ENCODE assay signal across 11 mouse cellular contexts in genomic region chr4:129951359-129951821, GRCm38 (mm10). TPM values are rescaled to one million over a fixed set of nuclear protein-coding genes. Genes with fewer than 3 reads are reported as not detected.
DNase-seq lines count a peak whose midpoint lies in the region; ATAC-seq lines count a peak whose summit lies in the region.
"Had no signal": no experiment of that assay in that cellular context is flagged by ENCODE, and none has a peak within 500 bp of the region (broad histone marks: within the 10 kb centered on the region; RNA-seq: fewer than 3 reads in every experiment).

No protein-coding gene starts in this region.

- no peak overlapping the region for H3K4me2 ChIP-seq in forebrain, embryonic 16.5 days (ENCODE audit: low read length)
- H3K4me2 ChIP-seq: liver, embryonic 12.5 days had no signal

- H3K9ac ChIP-seq in forebrain, embryonic 16.5 days (replicated peaks; ENCODE audit: low read depth, low read length) = no peak overlapping the region
- H3K9ac ChIP-seq: liver, embryonic 12.5 days had no signal

- no peaks in the 10 kb centered on the region; the same call in 1 of the 2 replicates for H3K4me1 ChIP-seq in forebrain, embryonic 16.5 days (replicated peaks; ENCODE audit: control insufficient read depth, insufficient read depth, low read length)
- H3K4me1 ChIP-seq: liver, embryonic 12.5 days had no signal

- 68% methylated on average over 6 of the region's 6 CpGs for WGBS in forebrain, embryonic 16.5 days

- H3K27me3 ChIP-seq in forebrain, embryonic 16.5 days (replicated peaks; ENCODE audit: control insufficient read depth, insufficient read depth, low read length) = 0 out of 2 replicates have a peak, but pooled peaks cover 2% of the 10 kb centered on the region

- H3K27ac ChIP-seq in forebrain, embryonic 16.5 days (ENCODE audit: low read length) = no peak overlapping the region
- H3K27ac ChIP-seq: liver, embryonic 12.5 days had no signal

- H3K9me3 ChIP-seq in forebrain, embryonic 16.5 days (ENCODE audit: control insufficient read depth, low read length) = no peaks in the 10 kb centered on the region
- H3K9me3 ChIP-seq: liver, embryonic 12.5 days had no signal

- H3K4me3 ChIP-seq in forebrain, embryonic 16.5 days (replicated peaks; ENCODE audit: low read length) = no peak overlapping the region
- H3K4me3 ChIP-seq: liver, embryonic 12.5 days had no signal

- peak; percentile 72 for DNase-seq in gastrocnemius, adult 18-20 months (ENCODE audit: low spot score)
- no peak for DNase-seq in gastrocnemius, postnatal 4 days (ENCODE audit: low spot score in 2 of 2)
- peak; percentile 86 for DNase-seq in 416B (ENCODE audit: low read depth)
- peak; percentile 69 to 72 for DNase-seq in heart, adult 9 months (ENCODE audit: low spot score in 2 of 2)
- peak; percentile 57 for DNase-seq in lung, postnatal 36 days
- no peak for DNase-seq in cerebellum, adult 18-20 months
- DNase-seq in cerebellum, adult 9-11 months = no peak
- DNase-seq: layer of hippocampus, adult 9-11 months; right cerebral cortex, postnatal 4 days had no signal

- no peak for ATAC-seq in forebrain, embryonic 16.5 days
- ATAC-seq: liver, embryonic 12.5 days had no signal

- no peaks in the 10 kb centered on the region for H3K36me3 ChIP-seq in forebrain, embryonic 16.5 days (ENCODE audit: control insufficient read depth, insufficient read depth)
- H3K36me3 ChIP-seq: liver, embryonic 12.5 days had no signal

RNA-seq across cellular contexts. Expression of gene Spocd1, which starts 22.3 kb away (rescaled TPM):
- total RNA-seq in gastrocnemius, adult 18-20 months (2021) = not detected
- not detected for total RNA-seq in gastrocnemius, postnatal 4 days (2021)
- polyA plus RNA-seq in forebrain, embryonic 16.5 days (2015; fragmentation: Nextera tagmentation; extraction: Ambion mirVana) = not detected in 2 replicates

RNA-seq across cellular contexts. Expression of gene Adgrb2, which starts 33.3 kb away (rescaled TPM):
- 1 to 10 TPM in 1 of 2 experiments, under 1 TPM in 1; 0.21 to 2.5 TPM for total RNA-seq in gastrocnemius, adult 18-20 months (2021)
- total RNA-seq in gastrocnemius, postnatal 4 days (2021) = 1 to 10 TPM; 3.0 to 5.1 TPM
- polyA plus RNA-seq in forebrain, embryonic 16.5 days (2015; fragmentation: Nextera tagmentation; extraction: Ambion mirVana) = 9.6 and 12.2 TPM in 2 replicates

Comparison
In these comparisons a context has a peak if more than half of its experiments do, and no peak if none do; other contexts are left out.
1. DNase-seq: peak in gastrocnemius, adult 18-20 months (single experiment), 416B (single experiment), heart, adult 9 months (2 of 2) and lung, postnatal 36 days (single experiment); none in gastrocnemius, postnatal 4 days (0 of 2), cerebellum, adult 18-20 months (0 of 2) and cerebellum, adult 9-11 months (single experiment).